Mouse (Mus musculus): ENCODE results near the gene Prpf6.
A peak's percentile ranks its signal among the peaks of the same experiment; 100 is the strongest.

The Prpf6 gene

GRCm38 (mm10) chr2:181591528-181592085 is at the start of gene Prpf6:
Prpf6 (plus strand) TSS chr2:181591868.
- no peak for DNase-seq (ENCODE audit: low read depth, low spot score)

GRCm38 (mm10) chr2:181546142-181546541 is 45.5 kb upstream of the Prpf6 start:
- no peak for DNase-seq (ENCODE audit: low read depth, low spot score)

- DNase-seq (ENCODE audit: low read depth, low spot score): no peak
Observed at GRCm38 (mm10) chr2:181548227-181548626, 43.4 kb upstream of the Prpf6 start.

GRCm38 (mm10) chr2:181548682-181549081 is 43.0 kb upstream of the Prpf6 start:
- no peak for DNase-seq (ENCODE audit: low read depth, low spot score)

- no peak for DNase-seq (ENCODE audit: low read depth, low spot score)
Observed at GRCm38 (mm10) chr2:181550233-181550632, 41.4 kb upstream of the Prpf6 start.

- no peak for DNase-seq (ENCODE audit: low read depth, low spot score)
Observed at GRCm38 (mm10) chr2:181553772-181554171, 37.9 kb upstream of the Prpf6 start.

- no peak for DNase-seq (ENCODE audit: low read depth, low spot score)
Observed at GRCm38 (mm10) chr2:181567338-181567737, 24.3 kb upstream of the Prpf6 start.

GRCm38 (mm10) chr2:181568272-181569008 is 23.2 kb upstream of the Prpf6 start:
- no peak for DNase-seq (ENCODE audit: low read depth, low spot score)

GRCm38 (mm10) chr2:181569856-181570255 is 21.8 kb upstream of the Prpf6 start:
- no peak for DNase-seq (ENCODE audit: low read depth, low spot score)

- no peak for DNase-seq (ENCODE audit: low read depth, low spot score)
Observed at GRCm38 (mm10) chr2:181570375-181570774, 21.3 kb upstream of the Prpf6 start.

GRCm38 (mm10) chr2:181570921-181571595 is 20.6 kb upstream of the Prpf6 start:
- DNase-seq (ENCODE audit: low read depth, low spot score): no peak

GRCm38 (mm10) chr2:181571941-181572670 is 19.6 kb upstream of the Prpf6 start:
- no peak for DNase-seq (ENCODE audit: low read depth, low spot score)

GRCm38 (mm10) chr2:181572921-181573920 is 18.4 kb upstream of the Prpf6 start:
- DNase-seq (ENCODE audit: low read depth, low spot score): no peak

- DNase-seq (ENCODE audit: low read depth, low spot score): no peak
Observed at GRCm38 (mm10) chr2:181573961-181574360, 17.7 kb upstream of the Prpf6 start.

GRCm38 (mm10) chr2:181574921-181575545 is 16.6 kb upstream of the Prpf6 start:
- no peak for DNase-seq (ENCODE audit: low read depth, low spot score)

- DNase-seq (ENCODE audit: low read depth, low spot score): no peak
Observed at GRCm38 (mm10) chr2:181576613-181577012, 15.1 kb upstream of the Prpf6 start.

GRCm38 (mm10) chr2:181577126-181577525 is 14.5 kb upstream of the Prpf6 start:
- DNase-seq (ENCODE audit: low read depth, low spot score): no peak

GRCm38 (mm10) chr2:181577981-181578581 is 13.6 kb upstream of the Prpf6 start:
- DNase-seq (ENCODE audit: low read depth, low spot score): no peak

- peak; percentile 77 for DNase-seq (ENCODE audit: low read depth, low spot score)
Observed at GRCm38 (mm10) chr2:181578790-181579618, 12.7 kb upstream of the Prpf6 start.
